Mouse (Mus musculus) forebrain, embryonic 14.5 days (tissue): Measurements from ENCODE around the gene Tdgf1. TPM values are rescaled to one million over a fixed set of nuclear protein-coding genes. Genes with fewer than 3 reads are reported as not detected.

Experiments used
- ATAC-seq: fragments of 200-750 bp; cut with Nextera tagmentation; 2 replicates; pipeline ENCODE4 v1.8.0; 2017; ENCODE audit warnings: mild to moderate bottlenecking, moderate library complexity
- DNase-seq: peaks from one replicate; pipeline ENCODE4 v3.0.0-alpha.2; 2015; ENCODE audit warnings: low spot score
- H3K27ac ChIP-seq: fragments of 300-500 bp; sonication (generic); 2 replicates; pipeline ENCODE4 v1.5.1; 2014; ENCODE audit warnings: low read depth, mild to moderate bottlenecking, control low read depth, low read length, moderate library complexity
- H3K27me3 ChIP-seq: fragments of 300-500 bp; sonication (generic); replicated peaks from 2 replicates; pipeline ENCODE4 v1.6.1; 2014; ENCODE audit warnings: low read length, control low read depth, mixed read lengths; ENCODE audit not compliant: control insufficient read depth, insufficient read depth
- H3K36me3 ChIP-seq: fragments of 300-500 bp; sonication (generic); 2 replicates; pipeline ENCODE4 v1.6.1; 2014; ENCODE audit warnings: low read length, control low read depth; ENCODE audit not compliant: control insufficient read depth, insufficient read depth
- H3K4me1 ChIP-seq: fragments of 300-500 bp; sonication (generic); 2 replicates; pipeline ENCODE4 v1.6.1; 2014; ENCODE audit warnings: antibody characterized with exemption, low read length, control low read depth; ENCODE audit not compliant: control insufficient read depth, insufficient read depth
- H3K4me2 ChIP-seq: fragments of 300-500 bp; sonication (generic); 2 replicates; pipeline ENCODE4 v1.6.1; 2014; ENCODE audit warnings: mild to moderate bottlenecking, control low read depth, low read length
- H3K4me3 ChIP-seq: fragments of 300-500 bp; sonication (generic); 2 replicates; pipeline ENCODE4 v1.5.1; 2014; ENCODE audit warnings: low read depth, low read length, control low read depth
- H3K9ac ChIP-seq: fragments of 300-500 bp; sonication (generic); 2 replicates; pipeline ENCODE4 v1.6.1; 2014; ENCODE audit warnings: mild to moderate bottlenecking, low read length, control low read depth, moderate library complexity
- H3K9me3 ChIP-seq: fragments of 300-500 bp; sonication (generic); replicated peaks from 2 replicates; pipeline ENCODE4 v1.6.1; 2016; ENCODE audit warnings: low read length, control low read depth, mixed read lengths; ENCODE audit not compliant: control insufficient read depth
- WGBS: fragments of 180-500 bp; shearing (Covaris S2); extraction: QIAGEN DNeasy Blood & Tissue Kit; methylation state at CpG from one replicate; pipeline ENCODE4 v1.1.7; 2014; 5-methylcytosine and 5-hydroxymethylcytosine counted together
- polyA plus RNA-seq: library from polyadenylated mRNA; unstranded; fragments of >200 nt; fragmentation: Nextera tagmentation; extraction: Ambion mirVana; gene quantifications from 2 replicates; pipeline ENCODE4 v1.2.1, GENCODE M21; 2014

Gene Tdgf1
- polyA plus RNA-seq, 1 experiment from 2014 or later: not detected

GRCm38 (mm10) chr9:110960230-110961149 lies 14.5 kb upstream of the Tdgf1 start:
- H3K9ac ChIP-seq: no peak overlapping the region
- DNase-seq: no peak
- H3K4me1 ChIP-seq: no peaks in the 10 kb centered on the region
- no peak for ATAC-seq
- no peak overlapping the region for H3K4me2 ChIP-seq
- no peak overlapping the region for H3K27ac ChIP-seq
- 87% methylated on average over 13 of the region's 13 CpGs for WGBS
- no peak overlapping the region for H3K4me3 ChIP-seq
- H3K36me3 ChIP-seq: no peaks in the 10 kb centered on the region
- no peaks in the 10 kb centered on the region for H3K9me3 ChIP-seq
- H3K27me3 ChIP-seq: 0 out of 2 replicates have a peak, but pooled peaks cover 5% of the 10 kb centered on the region

GRCm38 (mm10) chr9:110959669-110960068 lies 13.7 kb upstream of the Tdgf1 start:
- Histone ChIP-seq H3K9me3 (no peaks in the 10 kb centered on the region), H3K27me3 (peaks cover 9% of the 10 kb centered on the region; the same call in 1 of the 2 replicates), H3K36me3 (no peaks in the 10 kb centered on the region), H3K4me1 (no peaks in the 10 kb centered on the region), H3K27ac (no peak overlapping the region), H3K9ac (no peak overlapping the region), H3K4me3 (no peak overlapping the region), H3K4me2 (no peak overlapping the region)
- 86% methylated on average over 5 of the region's 5 CpGs for WGBS
- DNase-seq: no peak
- no peak for ATAC-seq

DNA sequence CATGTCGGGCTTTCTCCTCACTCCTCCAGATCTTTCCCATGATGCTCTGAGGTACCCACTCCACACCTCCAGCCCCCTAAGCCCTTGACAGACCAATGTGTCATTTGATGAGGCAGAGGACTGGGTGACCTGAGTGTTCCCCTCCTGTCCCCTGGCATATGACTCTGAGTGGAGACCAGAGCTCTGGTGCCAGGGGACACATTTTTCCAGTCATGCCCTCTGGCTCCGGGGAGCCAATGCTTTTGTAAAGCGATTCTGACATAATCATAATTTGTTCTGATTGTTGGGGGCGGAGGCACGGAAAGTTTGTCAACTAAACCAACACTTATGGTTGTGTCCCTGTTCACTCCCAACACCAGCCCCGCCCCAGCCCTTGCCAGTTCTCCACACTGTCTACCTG lies 10.0 kb upstream of the Tdgf1 start:
- Histone ChIP-seq H3K9ac (no peak overlapping the region), H3K4me1 (no peaks in the 10 kb centered on the region), H3K27ac (no peak overlapping the region), H3K36me3 (no peaks in the 10 kb centered on the region), H3K9me3 (no peaks in the 10 kb centered on the region), H3K4me3 (no peak overlapping the region), H3K4me2 (no peak overlapping the region), H3K27me3 (peaks cover 9% of the 10 kb centered on the region; the same call in 1 of the 2 replicates)
- ATAC-seq: no peak
- WGBS: 88% methylated on average over 6 of the region's 6 CpGs
- no peak for DNase-seq

- no peak for DNase-seq
- no peak overlapping the region for H3K4me3 ChIP-seq
Measured at GRCm38 (mm10) chr9:110954681-110955445, 8.9 kb upstream of the Tdgf1 start.

DNA sequence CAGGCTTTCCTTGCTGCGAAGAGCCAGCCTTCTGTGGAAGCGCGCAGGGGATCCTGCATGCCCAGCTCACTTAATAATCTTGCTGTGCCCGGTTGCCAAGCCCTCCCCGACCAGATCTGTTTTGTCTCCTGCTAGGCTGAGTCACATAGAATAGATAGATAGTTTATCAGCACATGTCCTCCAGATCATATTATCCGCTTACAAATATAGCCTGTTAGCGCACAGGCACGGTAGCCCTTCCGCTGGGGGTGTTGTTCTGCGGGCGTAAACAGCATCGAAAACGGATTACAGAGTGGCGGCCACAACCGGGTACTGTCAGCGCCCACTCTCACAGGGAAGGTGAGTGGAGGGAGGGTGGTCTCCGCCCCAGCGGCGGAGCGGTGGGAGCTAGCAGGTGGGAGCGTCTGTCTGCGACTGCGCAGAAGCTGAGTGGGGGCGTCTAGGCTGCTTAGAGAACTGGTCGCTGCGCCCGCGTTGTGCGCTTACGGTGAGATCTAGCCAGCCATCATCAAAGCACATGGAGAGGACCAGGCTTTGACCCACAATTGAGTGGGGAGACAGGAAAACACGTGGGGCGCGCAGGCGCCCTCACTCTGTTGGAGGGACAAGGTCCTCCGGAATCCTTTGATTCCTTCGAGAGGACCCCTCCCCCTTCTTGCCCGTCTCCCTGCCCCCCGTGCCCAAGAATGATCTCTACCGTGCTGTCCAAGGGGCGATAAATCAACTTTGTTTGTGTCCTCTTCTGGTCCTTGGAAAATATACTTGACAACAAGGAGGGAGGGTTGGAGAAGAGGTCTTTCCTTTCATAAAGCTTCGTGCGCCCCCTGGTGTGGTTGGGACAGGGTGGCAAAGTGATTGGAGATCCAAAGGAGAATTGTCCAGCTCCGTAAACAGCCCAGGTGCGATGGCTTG lies 7.8 kb upstream of the Tdgf1 start:
- Histone ChIP-seq H3K36me3 (no peaks in the 10 kb centered on the region), H3K4me3 (peak overlapping the region; percentile 43), H3K4me1 (no peaks in the 10 kb centered on the region), H3K4me2 (peak overlapping the region; percentile 90), H3K27me3 (peaks cover 9% of the 10 kb centered on the region; the same call in 1 of the 2 replicates), H3K9ac (peak overlapping the region; percentile 65), H3K27ac (peak overlapping the region; percentile 48; the same call in 1 of the 2 replicates), H3K9me3 (no peaks in the 10 kb centered on the region)
- ATAC-seq (peak; percentile 90), DNase-seq (peak; percentile 86)
- under 1% methylated on average over 44 of the region's 44 CpGs for WGBS

More at GRCm38 (mm10) chr9:110954681-110955445, 8.9 kb upstream of the Tdgf1 start:
- Histone ChIP-seq H3K4me2 (no peak overlapping the region; the same call in 1 of the 2 replicates), H3K9me3 (no peaks in the 10 kb centered on the region), H3K27me3 (peaks cover 9% of the 10 kb centered on the region; the same call in 1 of the 2 replicates), H3K4me1 (no peaks in the 10 kb centered on the region), H3K27ac (no peak overlapping the region), H3K36me3 (no peaks in the 10 kb centered on the region), H3K9ac (no peak overlapping the region)
- ATAC-seq: no peak
- WGBS: 48% methylated on average over 2 of the region's 2 CpGs

DNA sequence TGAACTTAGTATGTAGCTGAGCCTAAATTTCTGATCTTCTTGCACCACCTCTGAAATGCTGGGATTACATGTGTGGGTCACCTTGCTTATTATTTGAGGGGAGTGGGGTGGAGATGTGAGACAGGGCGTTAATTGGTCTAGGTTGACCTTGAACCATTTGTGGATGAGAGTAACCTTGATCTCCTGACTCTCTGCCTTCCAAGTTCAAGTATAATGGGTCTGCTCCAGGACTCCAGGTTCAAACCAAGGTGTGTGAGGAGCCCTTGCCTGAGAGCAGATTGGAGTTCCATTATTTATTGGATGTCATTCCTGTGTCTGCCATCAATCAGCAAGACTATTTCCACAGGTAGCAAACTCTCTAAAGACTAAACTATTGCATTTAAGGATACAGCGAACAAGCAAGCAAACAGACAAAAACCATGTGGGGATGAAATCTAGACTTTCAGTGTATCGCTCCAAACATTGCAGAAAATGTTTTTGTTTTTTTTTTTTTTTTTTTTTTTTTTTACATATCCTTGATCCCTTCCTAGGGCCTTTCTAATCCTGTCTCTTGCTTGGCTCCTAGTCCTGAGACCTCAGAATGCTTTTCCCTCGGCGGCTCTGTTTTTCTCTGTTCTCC lies 7.1 kb upstream of the Tdgf1 start:
- DNase-seq (no peak), ATAC-seq (no peak)
- H3K4me2 ChIP-seq: peak overlapping the region; percentile 90
- H3K27ac ChIP-seq: peak overlapping the region; percentile 23; the same call in 1 of the 2 replicates
- H3K27me3 ChIP-seq: peaks cover 9% of the 10 kb centered on the region; the same call in 1 of the 2 replicates
- H3K4me1 ChIP-seq: no peaks in the 10 kb centered on the region
- peak overlapping the region; percentile 65 for H3K9ac ChIP-seq
- peak overlapping the region; percentile 43 for H3K4me3 ChIP-seq
- no peaks in the 10 kb centered on the region for H3K36me3 ChIP-seq
- no peaks in the 10 kb centered on the region for H3K9me3 ChIP-seq
- 43% methylated on average over 5 of the region's 5 CpGs for WGBS

GRCm38 (mm10) chr9:110952398-110952797 lies 6.4 kb upstream of the Tdgf1 start:
- H3K4me2 ChIP-seq: no peak overlapping the region
- WGBS: 55% methylated on average over 6 of the region's 6 CpGs

DNA sequence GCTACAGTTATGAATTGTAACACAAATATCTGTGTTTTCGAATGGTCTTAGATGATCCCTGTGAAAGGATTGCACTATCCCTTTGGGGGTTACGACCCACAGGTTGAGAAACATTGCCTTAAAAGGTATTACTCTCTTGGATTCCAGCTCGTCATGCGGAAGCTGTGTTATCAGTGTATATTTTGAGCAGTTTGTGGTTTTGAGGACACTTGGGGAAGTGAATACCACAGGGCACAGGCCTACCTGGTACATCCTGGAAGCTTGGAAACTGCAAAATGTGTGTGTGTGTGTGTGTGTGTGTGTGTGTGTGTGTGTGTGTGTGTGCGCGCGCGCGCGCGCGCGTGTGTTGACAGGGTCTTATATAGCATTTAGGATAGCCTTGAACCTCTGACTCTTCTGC lies 5.9 kb upstream of the Tdgf1 start:
- H3K9me3 ChIP-seq: no peaks in the 10 kb centered on the region
- H3K4me2 ChIP-seq: no peak overlapping the region
- no peak overlapping the region for H3K27ac ChIP-seq
- H3K36me3 ChIP-seq: no peaks in the 10 kb centered on the region
- H3K4me1 ChIP-seq: 0 out of 2 replicates have a peak, but pooled peaks cover 3% of the 10 kb centered on the region
- ATAC-seq: no peak
- H3K27me3 ChIP-seq: peaks cover 10% of the 10 kb centered on the region; the same call in 1 of the 2 replicates
- no peak overlapping the region for H3K9ac ChIP-seq
- no peak overlapping the region for H3K4me3 ChIP-seq
- DNase-seq: no peak
- WGBS: 98% methylated on average over 13 of the region's 13 CpGs

More at GRCm38 (mm10) chr9:110952398-110952797, 6.4 kb upstream of the Tdgf1 start:
- H3K4me3 ChIP-seq: no peak overlapping the region
- H3K27ac ChIP-seq: no peak overlapping the region
- H3K36me3 ChIP-seq: no peaks in the 10 kb centered on the region
- H3K27me3 ChIP-seq: peaks cover 9% of the 10 kb centered on the region; the same call in 1 of the 2 replicates
- no peak overlapping the region for H3K9ac ChIP-seq
- DNase-seq (no peak), ATAC-seq (no peak)
- 0 out of 2 replicates have a peak, but pooled peaks cover 3% of the 10 kb centered on the region for H3K4me1 ChIP-seq
- H3K9me3 ChIP-seq: no peaks in the 10 kb centered on the region
